ENCODE assay signal across 8 mouse cellular contexts in genomic region chr2:80038642-80039445, GRCm38 (mm10).
A peak's percentile ranks its signal among the peaks of the same experiment; 100 is the strongest.
DNase-seq lines count a peak whose midpoint lies in the region; ATAC-seq lines count a peak whose summit lies in the region.
"Had no signal": no experiment of that assay in that cellular context is flagged by ENCODE, and none has a peak within 500 bp of the region (broad histone marks: within the 10 kb centered on the region; RNA-seq: fewer than 3 reads in every experiment).

No protein-coding gene starts in this region.

- intact Hi-C loops in left cerebral cortex, postnatal 14 days (cut with DNase I): no loop called here

- peak; percentile 47 for DNase-seq in kidney, postnatal 14 days
- no peak for DNase-seq in thymus, adult 18-20 months
- DNase-seq in cerebellum, adult 9-11 months: no peak
- no peak for DNase-seq in left cerebral cortex, postnatal 14 days (ENCODE audit: low spot score in 2 of 2)

- H3K4me3 ChIP-seq in embryonic facial prominence, embryonic 13.5 days: peak overlapping the region; percentile 27
- H3K4me3 ChIP-seq in heart, embryonic 11.5 days (ENCODE audit: low read depth, low read length): peak overlapping the region; percentile 32
- H3K4me3 ChIP-seq in neural tube, embryonic 15.5 days (replicated peaks): no peak overlapping the region
- H3K4me3 ChIP-seq: hindbrain, embryonic 15.5 days had no signal

- no peak for ATAC-seq in embryonic facial prominence, embryonic 13.5 days (ENCODE audit: insufficient number of reproducible peaks, insufficient read depth, low FRiP score, low TSS enrichment, low read depth)
- ATAC-seq in heart, embryonic 11.5 days (replicated peaks; ENCODE audit: insufficient number of reproducible peaks, low FRiP score, low TSS enrichment): 0 out of 2 replicates have a peak, but pooled peaks have one; percentile 26
- ATAC-seq in neural tube, embryonic 15.5 days (ENCODE audit: low FRiP score): no peak

- H3K4me1 ChIP-seq in embryonic facial prominence, embryonic 13.5 days: peaks cover 11% of the 10 kb centered on the region
- no peaks in the 10 kb centered on the region for H3K4me1 ChIP-seq in heart, embryonic 11.5 days (ENCODE audit: control insufficient read depth, insufficient read depth, low read length)
- no peaks in the 10 kb centered on the region for H3K4me1 ChIP-seq in neural tube, embryonic 15.5 days
- H3K4me1 ChIP-seq: hindbrain, embryonic 15.5 days had no signal

- WGBS in embryonic facial prominence, embryonic 13.5 days: 46% methylated on average over 10 of the region's 10 CpGs
- WGBS in heart, embryonic 11.5 days (ENCODE audit: insufficient replicate concordance): 39% methylated on average over 10 of the region's 10 CpGs
- 66% methylated on average over 10 of the region's 10 CpGs for WGBS in neural tube, embryonic 15.5 days

- 0 out of 2 replicates have a peak overlapping the region, but pooled peaks have one; percentile 3 for H3K9ac ChIP-seq in embryonic facial prominence, embryonic 13.5 days
- H3K9ac ChIP-seq in heart, embryonic 11.5 days (ENCODE audit: low read depth, low read length): no peak overlapping the region
- H3K9ac ChIP-seq in neural tube, embryonic 15.5 days (replicated peaks): no peak overlapping the region
- H3K9ac ChIP-seq: hindbrain, embryonic 15.5 days had no signal

- no peak overlapping the region for H3K27ac ChIP-seq in embryonic facial prominence, embryonic 13.5 days
- peak overlapping the region; percentile 54 for H3K27ac ChIP-seq in heart, embryonic 11.5 days (ENCODE audit: low read depth, low read length)
- H3K27ac ChIP-seq in neural tube, embryonic 15.5 days (replicated peaks): no peak overlapping the region
- H3K27ac ChIP-seq: hindbrain, embryonic 15.5 days had no signal

- no peaks in the 10 kb centered on the region for H3K36me3 ChIP-seq in embryonic facial prominence, embryonic 13.5 days
- H3K36me3 ChIP-seq in heart, embryonic 11.5 days (ENCODE audit: control insufficient read depth, insufficient read depth, low read length): no peaks in the 10 kb centered on the region
- no peaks in the 10 kb centered on the region for H3K36me3 ChIP-seq in neural tube, embryonic 15.5 days
- H3K36me3 ChIP-seq: hindbrain, embryonic 15.5 days had no signal

- H3K4me2 ChIP-seq in embryonic facial prominence, embryonic 13.5 days: peak overlapping the region; percentile 46
- peak overlapping the region; percentile 44 for H3K4me2 ChIP-seq in heart, embryonic 11.5 days
- 0 out of 2 replicates have a peak overlapping the region, but pooled peaks have one; percentile 1 for H3K4me2 ChIP-seq in neural tube, embryonic 15.5 days
- H3K4me2 ChIP-seq: hindbrain, embryonic 15.5 days had no signal

- no peaks in the 10 kb centered on the region for H3K9me3 ChIP-seq in embryonic facial prominence, embryonic 13.5 days
- H3K9me3 ChIP-seq in heart, embryonic 11.5 days (replicated peaks; ENCODE audit: control insufficient read depth, low read length): no peaks in the 10 kb centered on the region
- H3K9me3 ChIP-seq in neural tube, embryonic 15.5 days (replicated peaks): no peaks in the 10 kb centered on the region
- H3K9me3 ChIP-seq: hindbrain, embryonic 15.5 days had no signal

- no peaks in the 10 kb centered on the region for H3K27me3 ChIP-seq in embryonic facial prominence, embryonic 13.5 days
- no peaks in the 10 kb centered on the region for H3K27me3 ChIP-seq in heart, embryonic 11.5 days (ENCODE audit: control insufficient read depth, insufficient read depth, low read length)
- H3K27me3 ChIP-seq in neural tube, embryonic 15.5 days (replicated peaks): no peaks in the 10 kb centered on the region
- H3K27me3 ChIP-seq: hindbrain, embryonic 15.5 days had no signal
